Mouse (Mus musculus): ENCODE measurements around the gene Fam213b.

DNA sequence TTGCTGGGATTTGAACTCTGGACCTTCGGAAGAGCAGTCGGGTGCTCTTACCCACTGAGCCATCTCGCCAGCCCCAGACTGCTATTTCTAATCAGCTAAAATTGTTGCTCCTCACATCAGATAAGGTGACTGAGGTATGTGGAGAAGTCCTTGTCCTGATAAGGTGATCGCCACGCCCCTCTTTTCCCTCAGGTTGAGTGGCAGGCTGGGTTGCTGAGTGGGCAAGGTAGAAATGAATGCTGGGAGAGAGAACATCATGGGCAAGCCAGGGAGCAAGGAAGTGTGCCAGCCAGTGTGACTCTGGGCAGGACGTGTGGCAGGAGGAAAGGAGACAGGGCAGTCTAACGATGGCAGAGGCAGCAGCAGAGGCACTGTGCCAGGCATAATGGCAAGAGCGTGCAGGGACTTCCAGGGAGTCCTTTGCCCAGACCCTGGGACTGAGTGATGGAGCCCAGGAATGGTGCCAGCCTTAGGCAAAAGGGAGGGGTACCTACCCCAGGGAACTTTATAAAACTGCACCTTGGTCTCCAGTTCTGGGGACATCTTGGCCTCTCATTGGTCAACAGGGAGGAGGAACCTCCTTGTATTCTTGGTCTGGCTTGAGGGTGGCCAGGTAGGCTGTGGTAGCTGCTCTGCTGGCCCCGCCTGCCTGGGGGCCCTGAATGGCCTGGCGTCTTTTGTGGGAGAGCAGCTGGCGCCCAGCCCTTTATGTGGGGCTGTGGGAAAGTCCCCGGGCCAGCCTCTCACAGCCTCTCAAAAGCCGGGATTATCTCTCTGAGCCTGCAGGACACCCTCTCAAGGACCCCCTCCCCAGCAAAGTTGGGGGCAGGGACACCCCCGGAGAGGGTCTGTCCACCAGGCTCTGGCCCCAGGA lies 49.4 kb upstream of the Fam213b start:
- TF ChIP-seq CTCF (IDR thresholded peaks at IDR 0.05; ENCODE audit: low read depth, low read length) (no peak), POLR2A (IDR thresholded peaks at IDR 0.05; ENCODE audit: insufficient read depth, low read length) (no peak), EP300 (IDR thresholded peaks at IDR 0.05; ENCODE audit: insufficient read depth, low read depth, low read length) (no peak)

Measured in ES-Bruce4 (cell line).